Mouse (Mus musculus) ES-E14 (cell line): Measurements from ENCODE around the gene Olfr680-ps1. TPM values are rescaled to one million over a fixed set of nuclear protein-coding genes. Genes with fewer than 3 reads are reported as not detected.

Experiments used
- DNase-seq: peaks from one replicate; pipeline ENCODE4 v3.0.0-alpha.2; 2013; ENCODE audit warnings: low read depth, low spot score
- H3K27ac ChIP-seq: 2 replicates; pipeline ENCODE4 v1.5.1; 2012; ENCODE audit warnings: low read depth, mild to moderate bottlenecking, low read length, moderate library complexity, mixed read lengths; ENCODE audit not compliant: poor library complexity, insufficient read depth, severe bottlenecking
- H3K36me3 ChIP-seq: 2 replicates; pipeline ENCODE4 v1.6.1; 2012; ENCODE audit warnings: mild to moderate bottlenecking, low read length, moderate library complexity, mixed read lengths; ENCODE audit not compliant: control insufficient read depth, poor library complexity, insufficient read depth, severe bottlenecking
- H3K4me1 ChIP-seq, 2 experiments: fragments of 150-350 bp in 1 of 2; sonication (generic) in 1 of 2; 2 replicates each; pipeline ENCODE4 v1.6.1; 2012; ENCODE audit warnings: low read length in 2 of 2, mild to moderate bottlenecking in 1 of 2, mixed read lengths in 1 of 2; ENCODE audit not compliant: control insufficient read depth in 2 of 2, insufficient read depth in 2 of 2, poor library complexity in 1 of 2
- H3K4me3 ChIP-seq, 2 experiments: fragments of 150-350 bp in 1 of 2; sonication (generic) in 1 of 2; 2 replicates each; pipeline ENCODE4 v1.5.1; 2012; ENCODE audit warnings: low read length in 2 of 2, low read depth in 1 of 2, mild to moderate bottlenecking in 1 of 2, mixed read lengths in 1 of 2; ENCODE audit not compliant: insufficient read depth in 1 of 2, poor library complexity in 1 of 2, severe bottlenecking in 1 of 2
- H3K9ac ChIP-seq: 2 replicates; pipeline ENCODE4 v1.6.1; 2012; ENCODE audit warnings: low read depth, mild to moderate bottlenecking, low read length, mixed read lengths; ENCODE audit not compliant: poor library complexity, insufficient read depth, severe bottlenecking
- H3K9me3 ChIP-seq: fragments of 150-350 bp; sonication (generic); 2 replicates; pipeline ENCODE4 v1.6.1; 2012; ENCODE audit warnings: low read depth, mild to moderate bottlenecking, low read length; ENCODE audit not compliant: control insufficient read depth, insufficient read depth
- CHD2 ChIP-seq: IDR thresholded peaks from 2 replicates; pipeline ENCODE4 v1.6.1; 2014; ENCODE audit warnings: mild to moderate bottlenecking, low read depth, low read length, inconsistent platforms
- HCFC1 ChIP-seq: IDR thresholded peaks from 2 replicates; pipeline ENCODE4 v1.6.1; 2012; ENCODE audit warnings: low read length, inconsistent platforms, borderline replicate concordance; ENCODE audit not compliant: insufficient read depth
- MAFK ChIP-seq: IDR thresholded peaks from 2 replicates; pipeline ENCODE4 v1.6.1; 2014; ENCODE audit warnings: mild to moderate bottlenecking, low read depth, low read length, inconsistent platforms; ENCODE audit not compliant: insufficient read depth
- ZC3H11A ChIP-seq: IDR thresholded peaks from 2 replicates; pipeline ENCODE4 v1.6.1; 2012; ENCODE audit warnings: low read depth, mild to moderate bottlenecking, inconsistent platforms, low read length, borderline replicate concordance
- ZNF384 ChIP-seq: IDR thresholded peaks from 2 replicates; pipeline ENCODE4 v1.6.1; 2012; ENCODE audit warnings: low read depth, low read length, inconsistent platforms
- in situ Hi-C, 2 experiments: fragments of 600-800 bp; cut with MboI; formaldehyde crosslinking; loops; one replicate each; pipeline ENCODE4 v1.15.1; 2025; ENCODE audit warnings: low sequenced_read_pairs in 2 of 2, inconsistent platforms in 1 of 2; ENCODE audit not compliant: unreplicated experiment in 2 of 2
- total RNA-seq: library from RNA; depleted of rRNA; stranded (reverse); fragments of 300-350 nt; gene quantifications from 2 replicates; pipeline ENCODE4 v1.2.3, GENCODE M21; 2012; rRNA removed

The Olfr680-ps1 gene
- total RNA-seq, 1 experiment = not detected

GRCm38 (mm10) chr7:105058951-105059350, 33.7 kb downstream of the Olfr680-ps1 start:
- DNase-seq = no peak
- Histone ChIP-seq H3K27ac (no peak overlapping the region), H3K4me3 (no peak overlapping the region), H3K36me3 (no peaks in the 10 kb centered on the region), H3K4me1 (no peaks in the 10 kb centered on the region), H3K9me3 (no peaks in the 10 kb centered on the region), H3K9ac (no peak overlapping the region)
- TF ChIP-seq ZC3H11A = no peak
- no peak for TF ChIP-seq HCFC1
- TF ChIP-seq MAFK = no peak
- no peak for TF ChIP-seq ZNF384
- no peak for TF ChIP-seq CHD2
- in situ Hi-C loops = no loop called here

Other genes starting within 250 kb of the Olfr680-ps1 start
- 1.5 and 3.1 TPM in 2 replicates for gene Usp17la, start 235.8 kb downstream of the Olfr680-ps1 start, total RNA-seq
- gene Olfr665, start 214.8 kb downstream of the Olfr680-ps1 start, total RNA-seq = not detected in 2 replicates
- gene Olfr666, start 196.9 kb downstream of the Olfr680-ps1 start, total RNA-seq = not detected in 2 replicates
- not detected in 2 replicates for gene Olfr667, start 171.3 kb downstream of the Olfr680-ps1 start, total RNA-seq
- gene Olfr668, start 164.8 kb downstream of the Olfr680-ps1 start, total RNA-seq = not detected in 2 replicates
- not detected in 2 replicates for gene Olfr669, start 158.6 kb downstream of the Olfr680-ps1 start, total RNA-seq
- gene Olfr670, start 130.2 kb downstream of the Olfr680-ps1 start, total RNA-seq = not detected in 2 replicates
- not detected in 2 replicates for gene Olfr671, start 113.7 kb downstream of the Olfr680-ps1 start, total RNA-seq
- not detected in 2 replicates for gene Olfr672, start 90.8 kb downstream of the Olfr680-ps1 start, total RNA-seq
- gene Olfr675, start 64.4 kb downstream of the Olfr680-ps1 start, total RNA-seq = not detected in 2 replicates
- not detected in 2 replicates for gene Olfr676, start 60.1 kb downstream of the Olfr680-ps1 start, total RNA-seq
- gene Olfr677, start 41.4 kb downstream of the Olfr680-ps1 start, total RNA-seq = not detected in 2 replicates
- gene Olfr678, start 28.3 kb downstream of the Olfr680-ps1 start, total RNA-seq = not detected in 2 replicates
- gene Olfr679, start 11.6 kb downstream of the Olfr680-ps1 start, total RNA-seq = not detected in 2 replicates
- not detected in 2 replicates for gene Olfr681, start 24.0 kb upstream of the Olfr680-ps1 start, total RNA-seq
- not detected in 2 replicates for gene Olfr683, start 54.2 kb upstream of the Olfr680-ps1 start, total RNA-seq
- not detected in 2 replicates for gene Olfr684, start 70.8 kb upstream of the Olfr680-ps1 start, total RNA-seq
- not detected in 2 replicates for gene Olfr685, start 93.2 kb upstream of the Olfr680-ps1 start, total RNA-seq
- gene Olfr686, start 114.7 kb upstream of the Olfr680-ps1 start, total RNA-seq = not detected in 2 replicates
- not detected in 2 replicates for gene Olfr688, start 195.3 kb upstream of the Olfr680-ps1 start, total RNA-seq
- not detected in 2 replicates for gene Olfr689, start 218.3 kb upstream of the Olfr680-ps1 start, total RNA-seq
- not detected in 2 replicates for gene Olfr690, start 241.3 kb upstream of the Olfr680-ps1 start, total RNA-seq
- gene Olfr691, start 249.5 kb upstream of the Olfr680-ps1 start, total RNA-seq = not detected in 2 replicates